Mouse (Mus musculus): ENCODE results near the gene Pik3ip1. TPM values are rescaled to one million over a fixed set of nuclear protein-coding genes. Genes with fewer than 3 reads are reported as not detected.
A peak's percentile ranks its signal among the peaks of the same experiment; 100 is the strongest.

The Pik3ip1 gene
- total and polyA plus RNA-seq, 2 experiments from 2014 or later: 37.3 to 47.8 TPM

- H3K9me3 ChIP-seq (ENCODE audit: low read length): no peaks in the 10 kb centered on the region
- WGBS: 75% methylated on average over 12 of the region's 12 CpGs
- no peak overlapping the region for H3K9ac ChIP-seq
- no peak for TF ChIP-seq CTCF (IDR thresholded peaks at IDR 0.05; ENCODE audit: low read depth)
- H3K27ac ChIP-seq (ENCODE audit: low read depth, low read length): peak overlapping the region; percentile 29; the same call in 1 of the 2 replicates
- H3K4me3 ChIP-seq (ENCODE audit: low read depth, low read length): no peak overlapping the region
- H3K4me2 ChIP-seq (ENCODE audit: low read depth): no peak overlapping the region
- H3K4me1 ChIP-seq (ENCODE audit: insufficient read depth): peaks cover 12% of the 10 kb centered on the region
- ATAC-seq: no peak
- no peak for DNase-seq
- H3K27me3 ChIP-seq (ENCODE audit: insufficient read depth, low read length): no peaks in the 10 kb centered on the region
- H3K36me3 ChIP-seq (ENCODE audit: insufficient read depth): no peaks in the 10 kb centered on the region
These were observed 44.5 kb downstream of the Pik3ip1 start for GRCm38 (mm10) chr11:3374741-3375140.

DNA sequence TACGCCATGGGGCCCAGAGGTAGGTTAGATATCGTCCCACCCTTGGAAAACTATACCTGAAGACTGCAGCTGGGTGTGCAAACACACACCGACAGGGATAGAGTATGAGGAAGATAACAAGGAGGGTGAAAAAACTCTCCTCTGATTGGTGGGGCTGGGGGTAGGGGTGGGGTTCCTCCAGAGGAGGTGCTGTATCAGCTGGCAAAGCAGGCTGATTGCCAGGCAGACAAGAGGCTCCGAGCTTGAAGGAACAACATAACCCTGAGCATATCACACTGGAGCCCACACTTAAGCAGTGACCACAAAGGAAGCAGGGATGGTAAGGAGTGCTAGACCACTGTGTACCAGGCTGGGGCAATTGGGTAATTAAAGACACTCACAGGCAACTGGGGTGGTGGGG, 49.2 kb downstream of the Pik3ip1 start:
- H3K27me3 ChIP-seq (ENCODE audit: insufficient read depth, low read length): no peaks in the 10 kb centered on the region
- H3K36me3 ChIP-seq (ENCODE audit: insufficient read depth): no peaks in the 10 kb centered on the region
- no peak overlapping the region for H3K9ac ChIP-seq
- no peaks in the 10 kb centered on the region for H3K4me1 ChIP-seq (ENCODE audit: insufficient read depth)
- no peaks in the 10 kb centered on the region for H3K9me3 ChIP-seq (ENCODE audit: low read length)
- no peak overlapping the region for H3K4me2 ChIP-seq (ENCODE audit: low read depth)
- no peak for ATAC-seq
- 86% methylated on average over 4 of the region's 4 CpGs for WGBS
- H3K4me3 ChIP-seq (ENCODE audit: low read depth, low read length): no peak overlapping the region
- no peak for TF ChIP-seq CTCF (IDR thresholded peaks at IDR 0.05; ENCODE audit: low read depth)
- no peak overlapping the region for H3K27ac ChIP-seq (ENCODE audit: low read depth, low read length)
- DNase-seq: no peak

- Histone ChIP-seq H3K9ac (no peak overlapping the region), H3K27me3 (ENCODE audit: insufficient read depth, low read length) (no peaks in the 10 kb centered on the region), H3K4me3 (ENCODE audit: low read depth, low read length) (no peak overlapping the region), H3K36me3 (ENCODE audit: insufficient read depth) (no peaks in the 10 kb centered on the region), H3K4me2 (ENCODE audit: low read depth) (no peak overlapping the region), H3K27ac (ENCODE audit: low read depth, low read length) (no peak overlapping the region), H3K9me3 (ENCODE audit: low read length) (no peaks in the 10 kb centered on the region), H3K4me1 (ENCODE audit: insufficient read depth) (no peaks in the 10 kb centered on the region)
- no peak for TF ChIP-seq CTCF (IDR thresholded peaks at IDR 0.05; ENCODE audit: low read depth)
- ATAC-seq (no peak), DNase-seq (no peak)
- 97% methylated on average over 6 of the region's 6 CpGs for WGBS
These were observed 51.1 kb downstream of the Pik3ip1 start for GRCm38 (mm10) chr11:3381148-3381814.

- no peaks in the 10 kb centered on the region for H3K36me3 ChIP-seq (ENCODE audit: insufficient read depth)
- H3K9ac ChIP-seq: no peak overlapping the region
- no peaks in the 10 kb centered on the region for H3K27me3 ChIP-seq (ENCODE audit: insufficient read depth, low read length)
- H3K27ac ChIP-seq (ENCODE audit: low read depth, low read length): no peak overlapping the region
- no peak for ATAC-seq
- H3K4me2 ChIP-seq (ENCODE audit: low read depth): no peak overlapping the region
- TF ChIP-seq CTCF (IDR thresholded peaks at IDR 0.05; ENCODE audit: low read depth): no peak
- H3K4me3 ChIP-seq (ENCODE audit: low read depth, low read length): no peak overlapping the region
- DNase-seq: no peak
- no peaks in the 10 kb centered on the region for H3K4me1 ChIP-seq (ENCODE audit: insufficient read depth)
- H3K9me3 ChIP-seq (ENCODE audit: low read length): no peaks in the 10 kb centered on the region
- WGBS: 60% methylated on average over 5 of the region's 5 CpGs
These were observed 52.7 kb downstream of the Pik3ip1 start for GRCm38 (mm10) chr11:3382602-3383594.

- DNase-seq: peak; percentile 86
These were observed 56.8 kb downstream of the Pik3ip1 start for GRCm38 (mm10) chr11:3386941-3387368.

DNA sequence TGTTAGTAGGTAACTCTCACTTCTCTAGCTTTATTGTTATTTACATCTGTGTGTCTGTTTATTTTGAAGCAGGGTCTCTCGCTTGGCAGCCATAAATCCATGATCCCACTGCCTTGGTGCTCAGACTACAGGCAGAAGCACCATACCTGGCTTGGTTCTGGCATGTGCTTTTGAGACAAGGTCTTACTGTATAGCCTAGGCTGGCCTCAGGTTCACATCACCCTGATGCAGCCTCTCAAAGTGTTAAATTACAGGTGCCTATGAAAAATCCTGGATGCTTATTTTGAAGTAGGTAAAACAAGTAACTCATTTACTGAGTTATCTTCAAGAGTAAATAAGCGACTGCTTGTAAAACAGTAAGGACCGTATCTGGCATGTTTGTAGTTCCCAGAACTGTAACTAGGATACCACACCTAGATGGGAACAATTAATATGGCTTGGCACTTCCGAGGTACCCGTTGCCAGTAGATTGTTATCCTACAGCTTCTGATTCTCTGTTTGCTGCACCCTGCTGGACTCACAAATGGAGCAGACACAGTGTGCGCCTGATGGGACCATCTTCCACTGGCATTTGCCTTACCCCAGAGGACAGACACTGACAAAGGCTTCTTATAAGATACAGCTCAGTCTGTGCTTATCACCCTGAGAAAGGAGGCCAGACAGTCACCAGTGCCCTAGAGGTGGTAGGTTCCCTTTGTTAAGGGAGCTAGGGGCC, 57.4 kb downstream of the Pik3ip1 start:
- H3K4me1 ChIP-seq (ENCODE audit: insufficient read depth): no peaks in the 10 kb centered on the region
- WGBS: 83% methylated on average over 6 of the region's 6 CpGs
- H3K9ac ChIP-seq: no peak overlapping the region
- H3K9me3 ChIP-seq (ENCODE audit: low read length): no peaks in the 10 kb centered on the region
- no peak for TF ChIP-seq CTCF (IDR thresholded peaks at IDR 0.05; ENCODE audit: low read depth)
- no peaks in the 10 kb centered on the region for H3K36me3 ChIP-seq (ENCODE audit: insufficient read depth)
- DNase-seq (no peak), ATAC-seq (no peak)
- H3K4me2 ChIP-seq (ENCODE audit: low read depth): no peak overlapping the region
- H3K27ac ChIP-seq (ENCODE audit: low read depth, low read length): no peak overlapping the region
- H3K4me3 ChIP-seq (ENCODE audit: low read depth, low read length): no peak overlapping the region
- H3K27me3 ChIP-seq (ENCODE audit: insufficient read depth, low read length): no peaks in the 10 kb centered on the region

More at GRCm38 (mm10) chr11:3386941-3387368, 56.8 kb downstream of the Pik3ip1 start:
- 24% methylated on average over 4 of the region's 4 CpGs for WGBS
- H3K4me3 ChIP-seq (ENCODE audit: low read depth, low read length): no peak overlapping the region
- H3K27me3 ChIP-seq (ENCODE audit: insufficient read depth, low read length): no peaks in the 10 kb centered on the region
- ATAC-seq: peak; percentile 93
- no peak overlapping the region for H3K27ac ChIP-seq (ENCODE audit: low read depth, low read length)
- H3K36me3 ChIP-seq (ENCODE audit: insufficient read depth): no peaks in the 10 kb centered on the region
- no peak overlapping the region for H3K4me2 ChIP-seq (ENCODE audit: low read depth)
- H3K9me3 ChIP-seq (ENCODE audit: low read length): no peaks in the 10 kb centered on the region
- peak; percentile 99 for TF ChIP-seq CTCF (IDR thresholded peaks at IDR 0.05; ENCODE audit: low read depth)
- H3K9ac ChIP-seq: no peak overlapping the region
- H3K4me1 ChIP-seq (ENCODE audit: insufficient read depth): no peaks in the 10 kb centered on the region
